Mouse (Mus musculus) heart, adult 18-20 months (tissue): ENCODE results near the gene Ganc. TPM values are rescaled to one million over a fixed set of nuclear protein-coding genes. Genes with fewer than 3 reads are reported as not detected.

Experiments used
- DNase-seq, 2 experiments: peaks; one replicate each; pipeline ENCODE4 v3.0.0; 2021 to 2022; ENCODE audit warnings: mixed read lengths in 1 of 2
- total RNA-seq, 2 experiments: library from RNA; stranded (reverse); gene quantifications; 2 replicates each; pipeline ENCODE4 v1.2.3; 2021

Ganc gene
- total RNA-seq, 2 experiments from 2014 or later = 26.0 to 27.1 TPM

DNA sequence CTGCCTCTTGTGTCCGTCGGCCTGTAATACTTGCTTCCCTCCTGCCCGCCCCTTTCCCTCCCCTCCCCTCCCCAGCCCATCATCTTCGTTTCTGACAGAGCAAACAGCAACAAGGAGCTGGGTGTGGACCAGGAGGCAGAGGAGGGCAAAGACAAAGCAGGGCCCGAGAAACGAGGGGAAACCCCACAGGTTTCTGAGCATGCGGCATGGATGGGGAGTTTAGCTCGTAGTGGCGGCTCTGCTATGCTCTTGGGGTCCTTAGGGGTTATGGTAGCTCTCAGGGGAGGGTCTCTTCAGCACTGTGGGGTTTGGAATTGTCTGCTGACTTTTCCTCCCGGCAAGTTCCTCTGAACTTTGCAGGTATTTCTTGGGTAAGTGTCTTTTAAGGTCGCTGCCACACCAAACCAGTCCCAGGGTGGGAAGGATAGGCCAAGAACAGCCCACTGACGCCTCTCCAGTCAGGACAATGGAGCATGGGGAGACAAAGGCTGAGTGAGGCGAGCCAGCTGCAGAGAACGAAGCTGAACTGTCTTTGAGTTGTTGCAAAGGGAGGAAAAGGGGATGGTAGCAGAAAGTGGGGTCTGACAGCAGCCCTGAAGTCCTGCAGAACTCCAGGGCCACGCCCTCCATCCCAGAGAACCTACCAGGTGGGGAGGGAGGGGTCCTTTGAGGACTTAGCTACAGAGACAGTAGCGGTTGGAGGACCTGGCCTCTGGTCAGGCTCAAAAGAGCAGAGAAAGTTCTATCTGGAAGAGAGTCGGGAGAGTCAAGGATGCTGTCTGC lies 97.6 kb downstream of the Ganc start:
- DNase-seq = no peak

DNA sequence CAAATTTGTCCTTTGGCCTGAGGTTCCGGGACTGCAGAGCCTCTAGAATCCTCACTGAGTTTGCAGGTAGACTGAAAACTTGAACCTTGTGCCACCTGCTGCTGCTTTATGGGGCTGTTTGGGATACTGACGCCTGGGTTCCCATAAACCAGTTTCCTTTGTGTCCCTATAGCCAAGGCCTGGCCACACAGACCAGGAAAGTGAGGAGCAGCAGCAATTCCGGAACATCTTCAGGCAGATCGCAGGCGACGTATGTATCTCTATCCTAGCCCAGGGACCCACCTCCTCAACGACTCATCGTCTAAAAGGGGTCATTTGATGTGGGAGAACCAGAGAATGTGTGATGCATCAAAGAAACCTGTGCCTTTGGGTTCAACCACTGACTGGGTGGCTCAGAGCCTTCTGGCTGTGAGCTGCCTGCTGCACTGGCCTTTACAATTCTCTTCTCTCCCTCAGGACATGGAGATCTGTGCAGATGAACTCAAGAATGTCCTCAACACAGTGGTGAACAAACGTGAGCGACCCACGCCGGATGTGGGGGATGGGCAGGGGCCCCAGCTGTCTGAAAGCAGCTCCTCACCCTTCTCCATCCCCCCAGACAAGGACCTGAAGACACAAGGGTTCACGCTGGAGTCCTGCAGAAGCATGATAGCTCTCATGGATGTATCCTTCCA lies 98.4 kb downstream of the Ganc start:
- no peak for DNase-seq

DNA sequence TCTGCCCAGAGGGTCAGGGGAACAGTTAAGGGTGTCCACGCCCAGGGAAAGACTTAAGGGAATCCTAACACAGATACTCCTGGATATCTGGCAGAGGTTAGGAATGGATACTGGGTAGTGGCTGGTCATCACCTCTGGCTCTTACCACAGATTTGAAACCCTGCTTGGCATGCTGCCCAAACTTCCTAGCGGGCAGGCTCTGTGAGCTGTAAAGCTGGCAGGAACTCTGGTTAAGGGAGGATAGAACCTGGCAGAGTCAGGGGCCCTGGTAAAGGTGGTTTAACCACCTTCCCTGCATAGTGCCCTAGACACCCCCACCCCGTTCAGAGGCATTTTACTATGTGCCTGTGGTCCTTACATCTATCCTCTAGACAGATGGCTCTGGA lies 98.9 kb downstream of the Ganc start:
- peak; percentile 28 to 51 for DNase-seq

DNA sequence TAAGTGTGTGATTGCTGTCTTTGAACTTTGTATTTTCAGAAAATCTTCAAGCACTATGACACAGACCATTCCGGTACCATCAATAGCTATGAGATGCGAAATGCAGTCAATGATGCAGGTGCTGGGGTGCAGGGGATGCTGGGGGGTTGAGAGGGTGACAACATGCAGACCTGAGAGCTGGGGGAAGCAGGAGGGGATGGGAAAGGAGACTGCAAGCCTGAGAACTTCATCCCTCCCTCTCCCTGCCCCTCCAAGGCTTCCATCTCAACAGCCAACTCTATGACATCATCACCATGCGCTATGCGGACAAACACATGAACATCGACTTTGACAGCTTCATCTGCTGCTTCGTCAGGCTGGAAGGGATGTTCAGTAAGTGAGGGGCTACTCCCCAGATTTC lies 99.4 kb downstream of the Ganc start:
- DNase-seq = no peak

DNA sequence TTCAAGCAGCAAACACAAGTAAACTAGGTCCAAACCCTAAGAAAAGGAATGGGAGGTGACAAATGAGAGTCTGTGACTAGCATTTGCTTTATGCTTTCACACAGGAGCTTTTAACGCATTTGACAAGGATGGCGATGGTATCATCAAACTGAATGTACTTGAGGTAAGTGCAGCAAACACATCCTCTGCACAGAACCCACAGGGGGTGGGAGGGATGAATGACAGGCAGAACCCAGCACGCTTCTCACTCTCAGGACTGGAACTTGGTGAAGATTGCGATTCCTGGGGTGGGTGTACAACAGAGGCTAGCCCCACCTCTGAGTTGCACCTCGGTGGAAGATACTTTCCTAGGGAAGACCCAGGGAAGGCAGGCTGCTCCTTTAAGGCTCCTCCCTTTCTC lies 100.3 kb downstream of the Ganc start:
- no peak for DNase-seq

Other genes starting within 250 kb of the Ganc start
- 100 to 1,000 TPM; 382 to 400 TPM for gene Ehd4, start 249.3 kb upstream of the Ganc start, total RNA-seq
- gene Pla2g4e, start 158.6 kb upstream of the Ganc start, total RNA-seq = 1 to 10 TPM; 2.9 to 3.4 TPM
- not detected for gene Pla2g4d, start 114.7 kb upstream of the Ganc start, total RNA-seq
- gene Pla2g4f, start 89.7 kb upstream of the Ganc start, total RNA-seq = under 1 TPM in 1 of 2 experiments, not detected in 1; 0.10 TPM
- gene Vps39, start 50.8 kb upstream of the Ganc start, total RNA-seq = 10 to 100 TPM; 34.4 to 35.4 TPM
- 10 to 100 TPM; 16.2 to 17.3 TPM for gene Tmem87a, start 217 bp downstream of the Ganc start, total RNA-seq
- 1 to 10 TPM; 2.8 to 2.9 TPM for gene Capn3, start 52.1 kb downstream of the Ganc start, total RNA-seq
- 100 to 1,000 TPM; 496 TPM for gene Zfp106, start 159.9 kb downstream of the Ganc start, total RNA-seq
- gene Snap23, start 163.8 kb downstream of the Ganc start, total RNA-seq = 10 to 100 TPM; 59.0 to 59.7 TPM
- 10 to 100 TPM in 1 of 2 experiments, 1 to 10 TPM in 1; 9.9 to 11.5 TPM for gene Haus2, start 205.5 kb downstream of the Ganc start, total RNA-seq
- gene Lrrc57, start 205.6 kb downstream of the Ganc start, total RNA-seq = 10 to 100 TPM; 16.9 to 17.1 TPM
- 1 to 10 TPM; 4.3 to 5.8 TPM for gene Stard9, start 225.2 kb downstream of the Ganc start, total RNA-seq